Mouse (Mus musculus): Measurements from ENCODE around the gene Hoxc8. TPM values are rescaled to one million over a fixed set of nuclear protein-coding genes. Genes with fewer than 3 reads are reported as not detected.
A peak's percentile ranks its signal among the peaks of the same experiment; 100 is the strongest.

Gene Hoxc8
- polyA plus RNA-seq (2015; fragmentation: Nextera tagmentation; extraction: Ambion mirVana) = 4.5 and 4.9 TPM in 2 replicates

DNA sequence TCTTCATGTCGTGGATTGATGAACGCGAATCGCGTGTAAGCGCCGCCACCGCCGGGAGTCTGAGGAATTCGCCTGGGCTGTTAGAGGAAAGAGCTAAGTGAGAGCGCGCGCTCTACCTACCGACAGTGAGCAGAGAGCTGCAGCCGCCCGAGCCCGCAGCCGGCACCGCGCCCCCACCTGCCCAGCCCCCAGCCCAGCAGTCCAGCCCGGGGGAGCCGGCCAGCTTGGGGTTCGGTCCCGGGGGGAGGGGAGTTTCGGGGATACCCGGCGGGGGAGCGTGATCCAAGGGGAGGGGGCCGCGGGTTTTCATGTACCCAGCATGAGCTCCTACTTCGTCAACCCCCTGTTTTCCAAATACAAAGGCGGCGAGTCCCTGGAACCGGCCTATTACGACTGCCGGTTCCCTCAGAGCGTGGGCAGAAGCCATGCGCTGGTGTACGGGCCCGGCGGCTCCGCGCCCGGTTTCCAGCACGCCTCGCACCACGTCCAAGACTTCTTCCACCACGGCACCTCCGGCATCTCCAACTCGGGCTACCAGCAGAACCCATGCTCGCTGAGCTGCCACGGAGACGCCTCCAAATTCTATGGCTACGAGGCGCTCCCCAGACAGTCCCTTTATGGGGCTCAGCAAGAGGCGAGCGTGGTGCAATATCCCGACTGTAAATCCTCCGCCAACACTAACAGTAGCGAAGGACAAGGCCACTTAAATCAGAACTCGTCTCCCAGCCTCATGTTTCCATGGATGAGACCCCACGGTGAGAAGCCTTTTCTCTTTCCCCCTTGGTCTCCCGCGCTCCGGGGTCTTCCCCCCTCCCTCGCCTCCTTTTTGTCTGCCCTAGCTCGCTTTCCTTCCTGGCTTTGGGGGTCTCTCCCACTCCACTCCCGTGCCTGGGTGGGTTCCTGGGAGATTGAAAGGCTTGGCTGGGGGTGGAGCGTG, at the start of gene Hoxc8:
TSS of gene Hoxc8 (plus strand) at position 147 of the 937 bp plus-strand sequence.
- 1% methylated on average over 66 of the region's 69 CpGs for WGBS
- peaks cover 82% of the 10 kb centered on the region for H3K27me3 ChIP-seq (replicated peaks; ENCODE audit: control insufficient read depth, insufficient read depth, low read length)
- no peak within 1 kb of the TSS for H3K27ac ChIP-seq (ENCODE audit: low read length)
- H3K9ac ChIP-seq (ENCODE audit: low read depth, low read length) = peak within 1 kb of the TSS; percentile 62
- H3K4me3 ChIP-seq (ENCODE audit: low read length) = peak within 1 kb of the TSS; percentile 48
- H3K4me2 ChIP-seq (ENCODE audit: low read depth, low read length) = peak within 1 kb of the TSS; percentile 39
- ATAC-seq = 0 out of 2 replicates have a peak, but pooled peaks have one; percentile 20
- H3K36me3 ChIP-seq (ENCODE audit: control insufficient read depth, insufficient read depth, low read length) = no peaks in the 10 kb centered on the region
- H3K9me3 ChIP-seq (ENCODE audit: control insufficient read depth, low read length) = no peaks in the 10 kb centered on the region
- no peaks in the 10 kb centered on the region; the same call in 1 of the 2 replicates for H3K4me1 ChIP-seq (ENCODE audit: control insufficient read depth, insufficient read depth, low read length)

DNA sequence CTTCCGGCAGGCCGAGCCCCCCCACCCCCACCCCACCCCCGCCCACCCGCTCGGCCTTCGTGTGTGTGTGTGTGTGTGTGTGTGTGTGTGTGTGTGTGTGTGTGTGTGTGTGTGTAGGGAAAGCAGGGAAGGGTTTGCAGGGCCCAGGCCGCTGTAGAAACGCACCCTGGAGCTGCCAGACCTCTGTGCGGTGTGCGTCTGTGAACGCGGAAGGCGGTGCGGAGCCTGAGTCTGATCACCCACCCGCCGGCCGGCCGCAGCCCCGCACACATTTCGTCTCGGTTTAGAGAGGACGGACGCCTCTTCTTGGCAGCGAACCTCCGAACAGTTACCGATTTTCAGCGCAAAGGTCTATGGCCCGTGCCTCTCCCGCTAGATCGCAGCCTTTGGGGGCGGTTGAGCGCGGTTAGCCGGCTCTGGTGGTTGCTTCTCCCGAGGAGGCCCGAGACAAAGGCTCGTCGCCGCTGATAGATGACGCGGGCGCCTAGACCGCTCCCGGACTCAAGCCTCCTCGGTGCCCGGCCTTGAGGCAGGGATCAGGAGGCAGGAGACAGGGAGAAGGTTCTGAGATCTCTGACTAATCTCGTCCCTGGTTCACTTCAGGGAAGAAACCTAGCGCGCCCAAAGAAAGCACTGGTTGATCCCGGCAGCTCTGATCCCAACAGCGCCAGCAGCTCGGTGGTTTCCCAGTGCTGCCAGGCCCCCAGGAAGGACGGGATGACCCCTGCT, 47.5 kb upstream of the Hoxc8 start:
- Histone ChIP-seq H3K27ac (ENCODE audit: low read length) (no peak overlapping the region), H3K27me3 (replicated peaks; ENCODE audit: control insufficient read depth, insufficient read depth, low read length) (peaks cover 91% of the 10 kb centered on the region), H3K9ac (ENCODE audit: low read depth, low read length) (no peak overlapping the region), H3K4me3 (ENCODE audit: low read length) (no peak overlapping the region), H3K9me3 (ENCODE audit: control insufficient read depth, low read length) (no peaks in the 10 kb centered on the region), H3K4me2 (ENCODE audit: low read depth, low read length) (no peak overlapping the region), H3K4me1 (ENCODE audit: control insufficient read depth, insufficient read depth, low read length) (no peaks in the 10 kb centered on the region), H3K36me3 (ENCODE audit: control insufficient read depth, insufficient read depth, low read length) (no peaks in the 10 kb centered on the region)
- ATAC-seq = no peak
- under 1% methylated on average over 52 of the region's 53 CpGs for WGBS

DNA sequence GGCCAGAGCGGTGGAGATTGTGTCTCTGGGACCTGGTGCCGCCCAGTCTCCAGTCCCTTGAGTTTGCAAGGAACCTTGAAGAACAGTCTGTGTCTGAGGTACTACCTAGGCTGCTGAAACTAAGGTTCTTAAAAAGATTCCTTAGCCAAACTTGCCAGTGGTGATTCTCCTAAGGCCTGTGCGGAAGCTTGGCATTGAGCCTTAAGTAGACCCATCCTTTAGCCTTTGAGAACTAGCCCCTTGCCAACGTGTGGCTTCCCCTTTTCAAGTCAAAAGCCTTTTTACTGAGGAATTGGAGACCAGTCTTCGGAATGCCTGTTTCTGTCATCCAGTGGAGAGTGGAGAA, 47.0 kb upstream of the Hoxc8 start:
- Histone ChIP-seq H3K27me3 (replicated peaks; ENCODE audit: control insufficient read depth, insufficient read depth, low read length) (peaks cover 91% of the 10 kb centered on the region), H3K27ac (ENCODE audit: low read length) (no peak overlapping the region), H3K9ac (ENCODE audit: low read depth, low read length) (no peak overlapping the region), H3K4me3 (ENCODE audit: low read length) (no peak overlapping the region), H3K36me3 (ENCODE audit: control insufficient read depth, insufficient read depth, low read length) (no peaks in the 10 kb centered on the region), H3K4me2 (ENCODE audit: low read depth, low read length) (no peak overlapping the region), H3K4me1 (ENCODE audit: control insufficient read depth, insufficient read depth, low read length) (no peaks in the 10 kb centered on the region), H3K9me3 (ENCODE audit: control insufficient read depth, low read length) (no peaks in the 10 kb centered on the region)
- ATAC-seq = no peak
- 5% methylated on average over 5 of the region's 5 CpGs for WGBS

DNA sequence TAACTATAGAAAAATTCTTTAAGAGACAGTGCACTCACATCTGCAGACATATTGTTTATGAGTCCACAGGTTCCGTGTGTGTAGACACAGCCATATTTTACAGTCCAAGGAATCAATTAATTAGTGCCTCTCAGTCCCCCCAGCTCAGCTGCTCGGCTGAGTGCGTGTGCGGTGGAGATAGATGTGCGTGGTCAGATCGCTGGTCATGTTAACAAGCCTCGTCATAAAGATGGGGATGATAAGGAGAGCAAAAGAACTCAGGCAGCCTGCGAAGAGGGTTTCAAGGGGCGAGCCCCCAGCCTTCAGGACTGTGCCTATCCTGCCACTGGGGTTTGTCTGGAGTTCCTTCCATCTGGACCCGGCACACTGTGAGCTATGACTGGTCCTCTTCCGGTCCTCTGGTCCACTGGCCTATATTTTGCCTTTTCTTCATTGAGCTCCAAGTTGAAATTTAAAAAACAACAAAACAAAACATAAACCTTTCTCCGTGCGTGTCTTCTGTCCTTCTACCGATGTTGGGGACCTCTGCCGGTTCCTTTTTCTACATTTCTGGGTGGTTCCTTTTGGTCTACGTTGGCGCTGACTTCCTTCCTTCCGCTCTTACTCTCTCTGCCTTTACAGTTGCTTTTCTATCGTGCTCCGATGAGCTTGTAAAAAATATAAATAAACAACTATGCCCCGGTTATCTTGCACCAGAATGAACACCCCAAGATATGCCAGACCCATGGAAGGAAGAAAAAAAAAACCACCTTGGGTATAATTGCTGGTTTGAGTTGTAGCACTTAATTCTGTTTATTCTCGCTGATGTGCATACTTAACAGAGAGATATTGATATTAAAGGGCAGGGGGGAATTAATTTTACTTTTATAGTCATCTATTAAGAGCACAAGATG, 45.0 kb upstream of the Hoxc8 start:
- Histone ChIP-seq H3K27ac (ENCODE audit: low read length) (no peak overlapping the region), H3K9me3 (ENCODE audit: control insufficient read depth, low read length) (no peaks in the 10 kb centered on the region), H3K4me3 (ENCODE audit: low read length) (no peak overlapping the region), H3K9ac (ENCODE audit: low read depth, low read length) (no peak overlapping the region), H3K4me1 (ENCODE audit: control insufficient read depth, insufficient read depth, low read length) (no peaks in the 10 kb centered on the region), H3K36me3 (ENCODE audit: control insufficient read depth, insufficient read depth, low read length) (no peaks in the 10 kb centered on the region), H3K4me2 (ENCODE audit: low read depth, low read length) (no peak overlapping the region), H3K27me3 (replicated peaks; ENCODE audit: control insufficient read depth, insufficient read depth, low read length) (peaks cover 90% of the 10 kb centered on the region)
- 10% methylated on average over 22 of the region's 22 CpGs for WGBS
- ATAC-seq = no peak

DNA sequence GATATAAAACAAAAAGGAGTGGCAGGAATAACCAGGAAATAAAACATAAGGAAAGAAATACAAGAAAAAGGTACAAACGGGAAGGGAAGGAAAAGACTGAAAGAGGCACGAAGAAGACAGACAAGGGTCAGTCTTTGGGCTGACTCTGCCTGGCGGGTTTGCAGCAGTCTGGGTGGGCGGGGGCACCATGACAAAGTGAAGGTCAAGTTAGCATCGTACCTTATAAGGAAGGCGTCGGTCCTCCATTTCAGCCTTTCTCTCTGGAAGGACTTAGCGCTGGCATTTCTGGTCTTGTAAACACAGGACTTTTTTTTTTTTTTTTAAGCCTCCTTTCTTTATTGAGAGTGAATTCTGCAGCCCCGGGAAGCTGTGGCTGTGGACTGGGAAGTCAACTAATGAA, 43.1 kb upstream of the Hoxc8 start:
- 2% methylated on average over 9 of the region's 9 CpGs for WGBS
- ATAC-seq = no peak
- no peaks in the 10 kb centered on the region for H3K4me1 ChIP-seq (ENCODE audit: control insufficient read depth, insufficient read depth, low read length)
- H3K4me3 ChIP-seq (ENCODE audit: low read length) = no peak overlapping the region
- H3K4me2 ChIP-seq (ENCODE audit: low read depth, low read length) = no peak overlapping the region
- no peak overlapping the region for H3K27ac ChIP-seq (ENCODE audit: low read length)
- no peak overlapping the region for H3K9ac ChIP-seq (ENCODE audit: low read depth, low read length)
- H3K9me3 ChIP-seq (ENCODE audit: control insufficient read depth, low read length) = no peaks in the 10 kb centered on the region
- H3K27me3 ChIP-seq (replicated peaks; ENCODE audit: control insufficient read depth, insufficient read depth, low read length) = peaks cover 88% of the 10 kb centered on the region
- no peaks in the 10 kb centered on the region for H3K36me3 ChIP-seq (ENCODE audit: control insufficient read depth, insufficient read depth, low read length)

GRCm38 (mm10) chr15:102948842-102949241, 41.6 kb upstream of the Hoxc8 start:
- H3K27ac ChIP-seq (ENCODE audit: low read length) = no peak overlapping the region
- H3K4me2 ChIP-seq (ENCODE audit: low read depth, low read length) = no peak overlapping the region
- no peaks in the 10 kb centered on the region for H3K36me3 ChIP-seq (ENCODE audit: control insufficient read depth, insufficient read depth, low read length)
- H3K27me3 ChIP-seq (replicated peaks; ENCODE audit: control insufficient read depth, insufficient read depth, low read length) = peaks cover 82% of the 10 kb centered on the region
- no peak for ATAC-seq
- no peaks in the 10 kb centered on the region for H3K4me1 ChIP-seq (ENCODE audit: control insufficient read depth, insufficient read depth, low read length)
- H3K9me3 ChIP-seq (ENCODE audit: control insufficient read depth, low read length) = no peaks in the 10 kb centered on the region
- no peak overlapping the region for H3K9ac ChIP-seq (ENCODE audit: low read depth, low read length)
- no peak overlapping the region for H3K4me3 ChIP-seq (ENCODE audit: low read length)
- 15% methylated on average over 2 of the region's 2 CpGs for WGBS

DNA sequence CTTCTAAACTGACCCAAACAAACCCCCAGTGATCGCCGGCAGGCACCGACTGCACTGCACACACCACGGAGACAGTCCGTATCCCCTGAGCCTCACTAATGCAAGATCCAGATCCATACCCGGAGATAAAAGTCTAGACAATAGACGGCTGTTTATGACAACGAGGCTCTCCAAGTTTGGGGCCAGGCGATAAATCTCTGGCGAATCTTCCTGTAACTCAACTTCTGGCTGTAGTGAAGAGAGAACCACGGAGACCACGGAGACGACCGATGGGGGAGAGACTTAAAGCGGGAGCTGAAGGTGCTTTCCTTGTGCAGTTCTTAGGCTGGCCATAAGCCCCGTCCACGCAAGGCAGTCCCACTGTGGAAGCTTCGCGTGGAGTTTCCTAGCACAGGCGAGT, 40.7 kb upstream of the Hoxc8 start:
- WGBS = 2% methylated on average over 20 of the region's 20 CpGs
- Histone ChIP-seq H3K9ac (ENCODE audit: low read depth, low read length) (no peak overlapping the region), H3K27me3 (replicated peaks; ENCODE audit: control insufficient read depth, insufficient read depth, low read length) (peaks cover 87% of the 10 kb centered on the region), H3K9me3 (ENCODE audit: control insufficient read depth, low read length) (no peaks in the 10 kb centered on the region), H3K36me3 (ENCODE audit: control insufficient read depth, insufficient read depth, low read length) (no peaks in the 10 kb centered on the region), H3K4me3 (ENCODE audit: low read length) (no peak overlapping the region), H3K27ac (ENCODE audit: low read length) (no peak overlapping the region), H3K4me2 (ENCODE audit: low read depth, low read length) (no peak overlapping the region), H3K4me1 (ENCODE audit: control insufficient read depth, insufficient read depth, low read length) (no peaks in the 10 kb centered on the region)
- no peak for ATAC-seq

DNA sequence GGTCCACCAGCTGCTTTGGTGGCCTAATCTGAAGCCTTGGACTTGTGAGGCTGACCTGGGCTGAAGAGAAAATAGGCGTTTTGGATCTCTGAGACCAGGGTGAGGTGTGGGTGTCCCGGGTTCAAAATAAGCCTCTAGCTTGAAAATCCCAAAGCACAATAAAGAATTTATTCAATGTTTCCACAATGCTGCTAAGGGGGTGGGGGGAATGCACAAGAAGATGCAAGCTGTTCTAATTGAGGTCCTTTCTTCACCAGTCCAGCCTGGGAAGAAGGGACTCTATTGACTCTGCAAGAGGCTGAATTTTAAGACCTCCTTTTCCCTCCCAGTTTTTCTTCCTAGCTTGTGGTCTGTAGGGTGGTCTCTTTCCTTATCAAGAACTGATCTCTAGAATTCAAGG, 39.5 kb upstream of the Hoxc8 start:
- Histone ChIP-seq H3K36me3 (ENCODE audit: control insufficient read depth, insufficient read depth, low read length) (no peaks in the 10 kb centered on the region), H3K27me3 (replicated peaks; ENCODE audit: control insufficient read depth, insufficient read depth, low read length) (peaks cover 86% of the 10 kb centered on the region), H3K9ac (ENCODE audit: low read depth, low read length) (no peak overlapping the region), H3K4me2 (ENCODE audit: low read depth, low read length) (no peak overlapping the region), H3K9me3 (ENCODE audit: control insufficient read depth, low read length) (no peaks in the 10 kb centered on the region), H3K4me3 (ENCODE audit: low read length) (no peak overlapping the region), H3K27ac (ENCODE audit: low read length) (no peak overlapping the region), H3K4me1 (ENCODE audit: control insufficient read depth, insufficient read depth, low read length) (no peaks in the 10 kb centered on the region)
- WGBS = 17% methylated on average over 2 of the region's 2 CpGs
- ATAC-seq = no peak

GRCm38 (mm10) chr15:102953561-102953960, 36.8 kb upstream of the Hoxc8 start:
- Histone ChIP-seq H3K36me3 (ENCODE audit: control insufficient read depth, insufficient read depth, low read length) (no peaks in the 10 kb centered on the region), H3K27me3 (replicated peaks; ENCODE audit: control insufficient read depth, insufficient read depth, low read length) (peaks cover 86% of the 10 kb centered on the region), H3K4me2 (ENCODE audit: low read depth, low read length) (no peak overlapping the region), H3K9me3 (ENCODE audit: control insufficient read depth, low read length) (no peaks in the 10 kb centered on the region), H3K4me1 (ENCODE audit: control insufficient read depth, insufficient read depth, low read length) (no peaks in the 10 kb centered on the region), H3K27ac (ENCODE audit: low read length) (no peak overlapping the region), H3K4me3 (ENCODE audit: low read length) (no peak overlapping the region), H3K9ac (ENCODE audit: low read depth, low read length) (no peak overlapping the region)
- ATAC-seq = no peak
- WGBS = 3% methylated on average over 6 of the region's 6 CpGs
